Mouse (Mus musculus): ENCODE results near the gene Ahr. TPM values are rescaled to one million over a fixed set of nuclear protein-coding genes. Genes with fewer than 3 reads are reported as not detected.

Gene Ahr
- polyA plus RNA-seq, 1 experiment = 2.2 TPM

DNA sequence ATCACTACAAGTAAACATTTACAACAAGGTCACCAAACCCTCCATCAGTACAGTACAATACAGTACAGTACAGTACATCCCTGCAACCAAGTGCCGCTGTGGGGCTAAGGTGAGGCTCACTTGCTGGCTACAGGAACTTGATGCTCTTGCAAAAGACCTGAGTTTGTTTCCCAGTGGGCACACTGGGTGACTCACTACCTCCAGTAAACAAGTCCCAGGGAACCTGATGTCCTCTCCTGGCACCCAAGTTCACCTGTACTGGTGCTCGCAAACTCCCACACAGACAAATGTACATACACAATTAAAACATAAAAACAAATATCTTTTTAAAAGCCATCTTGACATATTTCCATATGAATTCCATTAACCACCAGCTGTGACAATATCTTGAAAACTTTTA lies 28.5 kb downstream of the Ahr start:
- 94% methylated on average over 2 of the region's 2 CpGs for WGBS
- no peak for DNase-seq (ENCODE audit: low read depth, low spot score)

DNA sequence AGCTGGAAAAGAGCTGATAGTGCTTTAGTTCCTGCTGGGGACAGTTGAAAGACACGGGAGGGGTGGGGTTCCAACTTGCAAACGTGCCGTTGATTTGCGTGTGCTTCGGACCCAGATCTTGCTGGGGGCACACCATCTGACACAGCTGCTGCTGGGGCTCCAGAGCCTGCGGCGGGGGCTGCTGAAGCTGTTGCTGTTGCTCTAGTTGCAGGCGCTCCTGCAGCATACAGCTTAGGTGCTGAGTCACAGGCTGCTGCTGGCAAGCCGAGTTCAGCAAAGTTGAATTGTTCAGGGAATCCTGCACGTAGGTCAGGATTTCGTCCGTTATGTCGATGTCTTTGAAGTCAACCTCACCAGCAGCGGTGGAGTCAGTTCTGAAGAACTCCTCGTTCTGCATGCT lies 30.8 kb downstream of the Ahr start:
- WGBS = 83% methylated on average over 15 of the region's 15 CpGs

DNA sequence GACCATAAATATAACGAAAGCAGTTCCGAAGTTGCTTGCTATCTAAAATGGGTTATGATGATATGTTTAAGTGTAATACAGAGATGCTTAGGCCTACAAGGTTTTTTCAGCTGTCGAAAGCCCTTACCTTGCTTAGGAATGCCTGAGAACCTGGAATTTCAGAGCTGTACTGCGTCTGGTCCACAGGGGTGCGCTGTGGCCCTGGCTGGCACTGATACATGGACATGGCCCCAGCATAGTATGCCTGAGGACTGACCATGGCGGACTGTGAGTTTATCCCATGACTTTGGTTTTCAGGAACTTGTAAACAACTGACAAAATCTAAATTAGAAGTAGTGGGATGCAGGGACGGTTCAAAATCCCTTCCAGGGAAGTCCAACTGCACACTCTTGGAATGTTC lies 31.3 kb downstream of the Ahr start:
- 86% methylated on average over 7 of the region's 7 CpGs for WGBS
- DNase-seq (ENCODE audit: low read depth, low spot score) = no peak

More for the DNA sequence above, 30.8 kb downstream of the Ahr start:
- no peak for DNase-seq (ENCODE audit: low read depth, low spot score)

DNA sequence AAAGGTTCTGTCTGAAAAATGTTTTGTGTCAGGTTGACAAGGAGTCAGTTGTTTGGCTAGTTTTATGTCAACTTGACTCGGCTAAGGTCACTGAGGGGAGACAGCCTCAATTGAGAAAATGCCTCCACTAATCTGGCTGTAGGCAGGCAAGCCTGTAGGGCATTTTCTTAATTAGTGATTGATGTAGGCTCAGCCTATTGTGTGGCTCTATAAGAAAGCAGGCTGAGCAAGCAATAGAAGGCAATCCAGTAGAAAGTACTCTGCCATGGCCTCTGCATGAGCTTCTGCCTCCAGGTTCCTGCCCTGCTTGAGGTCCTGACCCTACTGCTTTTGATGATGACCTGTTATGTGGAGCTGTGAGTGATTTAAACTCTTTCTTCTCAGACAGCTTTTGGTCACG lies 33.4 kb downstream of the Ahr start:
- WGBS = 59% methylated on average over 2 of the region's 2 CpGs
- no peak for DNase-seq (ENCODE audit: low read depth, low spot score)

DNA sequence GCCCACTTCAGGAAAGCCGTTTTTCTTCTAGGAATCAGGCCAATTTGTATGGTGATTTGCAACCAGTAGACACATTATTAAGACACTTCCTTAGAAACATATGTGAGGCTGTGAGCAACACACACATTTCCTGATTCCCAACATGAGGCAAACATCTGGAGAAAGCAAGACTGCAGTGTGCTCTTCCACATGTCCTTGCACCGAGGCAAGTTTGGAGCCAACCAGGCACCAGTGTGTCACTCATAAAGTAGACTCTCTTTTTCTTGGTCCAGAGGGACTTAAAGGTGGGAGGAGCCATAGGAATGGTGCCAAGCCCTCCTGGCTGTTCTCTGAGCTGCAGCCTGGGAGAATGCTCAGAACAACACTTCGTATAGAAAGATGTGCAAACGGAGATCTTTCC lies 39.6 kb downstream of the Ahr start:
- no peak for DNase-seq (ENCODE audit: low read depth, low spot score)
- 55% methylated on average over 4 of the region's 4 CpGs for WGBS

DNA sequence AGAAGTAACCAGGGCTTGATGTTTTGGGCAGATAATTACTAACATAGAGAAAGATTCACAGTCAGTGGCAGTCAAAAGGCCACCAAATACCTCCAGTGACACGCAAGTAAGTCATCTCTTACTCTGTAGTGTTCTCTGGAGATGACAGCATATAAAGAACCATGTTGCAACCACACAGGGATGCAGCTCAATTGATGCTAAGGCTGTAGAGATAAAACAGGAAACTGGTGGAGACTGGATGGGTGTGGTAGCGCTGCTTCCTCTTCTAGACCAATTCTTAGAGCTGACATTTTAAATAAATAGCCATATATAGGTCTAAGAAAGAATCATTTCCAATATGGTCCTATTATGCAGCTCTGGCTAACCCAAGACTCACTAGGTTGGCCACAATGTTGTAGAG lies 54.1 kb downstream of the Ahr start:
- no peak for DNase-seq (ENCODE audit: low read depth, low spot score)
- WGBS = 81% methylated on average over 2 of the region's 2 CpGs

DNA sequence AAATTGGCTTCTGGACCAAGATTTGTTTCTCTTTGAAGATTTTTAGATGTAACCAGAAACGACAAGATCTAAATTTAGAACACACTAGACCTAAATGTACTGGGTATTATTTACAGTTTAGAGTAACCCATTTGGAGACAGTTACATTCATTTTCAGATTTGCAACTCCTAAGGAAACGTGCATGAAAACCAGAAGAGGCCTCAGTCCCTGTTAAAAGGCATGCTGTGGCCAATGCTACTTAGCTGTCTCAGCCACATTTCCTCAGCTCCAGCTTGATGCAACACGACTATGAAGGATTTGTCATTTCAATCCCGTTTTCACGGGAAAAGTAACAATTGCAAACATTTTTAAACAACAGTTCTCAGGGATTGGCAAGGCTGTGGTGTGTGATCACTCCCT lies 55.9 kb downstream of the Ahr start:
- no peak for DNase-seq (ENCODE audit: low read depth, low spot score)
- WGBS = 61% methylated on average over 5 of the region's 5 CpGs

DNA sequence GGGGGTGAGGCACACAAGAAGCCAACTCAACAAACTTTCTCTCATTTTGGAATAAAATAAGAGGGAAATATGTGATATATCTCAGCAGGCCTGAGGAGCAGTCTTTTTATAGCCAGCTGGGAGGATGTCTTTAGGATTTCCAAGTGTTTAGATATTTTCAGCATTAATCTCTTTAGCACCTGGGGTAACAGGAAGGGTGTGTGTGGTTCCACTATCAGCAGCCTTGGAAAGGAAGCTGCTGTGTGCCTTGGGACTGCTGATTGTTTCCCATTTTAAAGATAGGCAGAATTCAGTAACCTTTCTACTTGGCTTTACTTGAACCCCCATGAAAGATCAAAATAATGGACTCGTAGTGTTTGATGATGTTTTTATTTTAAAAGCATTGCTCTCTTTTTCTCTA lies 71.4 kb downstream of the Ahr start:
- 70% methylated on average over 1 of the region's 1 CpGs for WGBS
- no peak for DNase-seq (ENCODE audit: low read depth, low spot score)

DNA sequence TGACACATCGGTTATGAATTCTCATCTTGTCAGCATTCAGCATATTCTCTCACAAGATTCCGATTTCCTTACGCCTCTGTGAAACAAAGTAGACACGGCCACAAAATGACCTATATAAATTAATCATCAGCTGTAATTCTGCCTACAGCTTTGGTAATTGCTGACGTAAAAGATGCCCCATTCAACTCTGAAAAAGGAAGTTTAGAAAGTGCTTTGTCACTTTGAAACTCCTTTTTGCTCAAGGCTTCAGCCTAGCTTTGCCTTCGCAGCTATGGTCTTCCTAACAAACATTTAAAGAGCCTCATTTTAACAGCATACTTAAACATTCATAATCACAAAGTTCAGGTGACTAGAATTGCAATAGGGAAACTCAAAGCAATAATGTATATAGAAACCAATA lies 72.2 kb downstream of the Ahr start:
- no peak for DNase-seq (ENCODE audit: low read depth, low spot score)
- 69% methylated on average over 6 of the region's 6 CpGs for WGBS

DNA sequence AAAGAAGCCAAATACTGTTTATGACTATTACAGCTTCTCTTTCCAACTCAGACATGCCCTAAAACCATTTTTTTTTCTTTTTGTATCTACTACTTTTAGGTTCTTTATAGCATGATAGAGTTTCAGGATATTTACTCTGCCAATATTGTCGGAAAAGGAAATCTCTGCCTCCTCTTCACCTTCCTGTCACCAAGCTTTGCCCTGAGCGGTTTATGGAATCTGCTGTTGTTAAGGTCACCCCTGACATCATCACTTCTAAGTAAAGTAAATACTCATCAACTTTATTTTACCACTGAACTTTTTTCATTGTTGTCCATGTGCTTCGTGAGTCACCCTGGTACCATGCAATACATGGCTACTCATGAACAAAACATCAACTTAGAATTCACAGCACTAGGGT lies 75.2 kb downstream of the Ahr start:
- 31% methylated on average over 3 of the region's 3 CpGs for WGBS
- no peak for DNase-seq (ENCODE audit: low read depth, low spot score)
